Mouse (Mus musculus): ENCODE measurements around the gene Cdh13. TPM values are rescaled to one million over a fixed set of nuclear protein-coding genes. Genes with fewer than 3 reads are reported as not detected.
A peak's percentile ranks its signal among the peaks of the same experiment; 100 is the strongest.

Cdh13 gene
- polyA plus RNA-seq, 1 experiment from 2014 or later: 18.2 TPM

DNA sequence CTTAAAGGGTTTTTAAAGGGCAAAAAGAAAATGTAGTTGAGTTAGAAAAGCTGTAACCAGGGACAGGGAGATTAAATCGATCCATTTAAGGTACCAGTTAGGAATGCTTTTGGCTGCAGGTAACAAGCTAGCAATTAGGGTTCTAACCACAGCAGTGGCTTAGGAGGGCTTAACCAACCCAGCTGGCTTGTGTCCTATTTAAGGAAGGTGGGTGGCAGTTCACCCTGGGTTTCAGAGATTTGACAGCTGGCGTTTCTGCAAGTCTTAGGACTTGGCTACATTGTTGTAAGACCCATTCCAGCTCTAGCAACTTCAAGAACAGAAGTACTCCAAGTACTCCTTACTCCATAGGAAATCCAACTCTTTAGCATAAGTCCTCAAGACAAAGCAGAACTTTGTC is 700.2 kb downstream of the Cdh13 start:
- H3K4me1 ChIP-seq (replicated peaks; ENCODE audit: control insufficient read depth, insufficient read depth, low read length): no peaks in the 10 kb centered on the region
- H3K4me2 ChIP-seq (ENCODE audit: low read length): no peak overlapping the region
- H3K9ac ChIP-seq (ENCODE audit: low read length): no peak overlapping the region
- H3K4me3 ChIP-seq (ENCODE audit: low read depth, low read length): no peak overlapping the region
- no peak for ATAC-seq (replicated peaks; ENCODE audit: low FRiP score, low TSS enrichment, low read depth)
- DNase-seq (ENCODE audit: low spot score): no peak
- no peaks in the 10 kb centered on the region for H3K9me3 ChIP-seq (ENCODE audit: control insufficient read depth, low read length)
- H3K27ac ChIP-seq (ENCODE audit: low read depth): no peak overlapping the region
- 76% methylated on average over 2 of the region's 2 CpGs for WGBS
- H3K27me3 ChIP-seq (replicated peaks; ENCODE audit: control insufficient read depth, insufficient read depth, low read length): no peaks in the 10 kb centered on the region
- no peaks in the 10 kb centered on the region for H3K36me3 ChIP-seq (ENCODE audit: control insufficient read depth, insufficient read depth, low read length)

DNA sequence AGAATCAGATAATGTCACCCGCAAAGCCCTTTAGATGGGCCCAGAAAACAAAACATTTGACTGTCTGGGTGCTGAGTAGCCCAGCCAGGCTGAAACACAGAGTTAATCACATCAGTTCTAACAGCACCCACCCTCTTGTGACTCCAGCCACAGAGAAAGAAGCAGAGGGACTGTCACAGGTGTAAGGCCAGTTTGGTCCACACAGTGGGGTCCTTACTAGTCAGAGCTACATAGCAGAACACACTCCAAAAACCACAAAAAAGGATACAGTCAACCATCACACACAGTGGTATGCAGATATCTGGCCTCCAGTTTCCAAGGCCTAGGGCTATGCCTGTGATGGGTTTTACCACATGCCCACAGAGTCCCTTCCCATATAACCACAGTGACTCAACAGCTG is 703.3 kb downstream of the Cdh13 start:
- Histone ChIP-seq H3K4me3 (ENCODE audit: low read depth, low read length) (no peak overlapping the region), H3K9me3 (ENCODE audit: control insufficient read depth, low read length) (0 out of 2 replicates have a peak, but pooled peaks cover 2% of the 10 kb centered on the region), H3K4me1 (replicated peaks; ENCODE audit: control insufficient read depth, insufficient read depth, low read length) (no peaks in the 10 kb centered on the region), H3K36me3 (ENCODE audit: control insufficient read depth, insufficient read depth, low read length) (no peaks in the 10 kb centered on the region), H3K4me2 (ENCODE audit: low read length) (no peak overlapping the region), H3K27ac (ENCODE audit: low read depth) (no peak overlapping the region), H3K27me3 (replicated peaks; ENCODE audit: control insufficient read depth, insufficient read depth, low read length) (no peaks in the 10 kb centered on the region), H3K9ac (ENCODE audit: low read length) (no peak overlapping the region)
- no peak for ATAC-seq (replicated peaks; ENCODE audit: low FRiP score, low TSS enrichment, low read depth)
- 61% methylated on average over 1 of the region's 1 CpGs for WGBS
- no peak for DNase-seq (ENCODE audit: low spot score)

DNA sequence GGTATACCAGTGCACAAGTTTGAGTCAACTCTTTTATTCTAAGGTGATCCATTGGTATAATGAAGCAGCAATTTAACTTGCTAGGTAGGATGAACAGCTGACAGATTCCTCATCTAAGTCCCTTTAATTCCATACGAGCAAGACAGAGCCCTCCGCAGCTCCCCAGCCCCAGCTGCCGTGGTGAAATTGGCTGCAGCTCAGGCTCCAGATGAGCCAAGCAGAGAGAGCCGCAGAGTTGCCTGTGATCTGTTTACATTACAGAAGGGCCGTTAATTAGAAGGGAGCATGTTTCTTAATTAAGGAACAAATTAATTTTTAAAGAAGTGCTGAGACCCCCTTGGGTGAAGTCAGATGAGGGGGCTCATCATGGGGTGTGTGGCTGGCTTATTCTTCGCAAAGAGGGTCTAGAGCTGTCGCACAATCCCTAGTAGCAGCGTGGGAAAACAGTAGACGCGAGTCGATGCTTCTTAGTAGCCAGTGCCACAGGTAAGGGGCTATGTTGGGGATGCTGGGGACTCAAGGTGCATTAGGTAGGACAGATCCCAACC is 712.2 kb downstream of the Cdh13 start:
- H3K9ac ChIP-seq (ENCODE audit: low read length): no peak overlapping the region
- no peak overlapping the region for H3K27ac ChIP-seq (ENCODE audit: low read depth)
- H3K4me2 ChIP-seq (ENCODE audit: low read length): no peak overlapping the region
- 74% methylated on average over 11 of the region's 11 CpGs for WGBS
- no peaks in the 10 kb centered on the region for H3K27me3 ChIP-seq (replicated peaks; ENCODE audit: control insufficient read depth, insufficient read depth, low read length)
- no peaks in the 10 kb centered on the region for H3K36me3 ChIP-seq (ENCODE audit: control insufficient read depth, insufficient read depth, low read length)
- DNase-seq (ENCODE audit: low spot score) (no peak), ATAC-seq (replicated peaks; ENCODE audit: low FRiP score, low TSS enrichment, low read depth) (no peak)
- no peaks in the 10 kb centered on the region for H3K4me1 ChIP-seq (replicated peaks; ENCODE audit: control insufficient read depth, insufficient read depth, low read length)
- H3K4me3 ChIP-seq (ENCODE audit: low read depth, low read length): no peak overlapping the region
- H3K9me3 ChIP-seq (ENCODE audit: control insufficient read depth, low read length): no peaks in the 10 kb centered on the region

DNA sequence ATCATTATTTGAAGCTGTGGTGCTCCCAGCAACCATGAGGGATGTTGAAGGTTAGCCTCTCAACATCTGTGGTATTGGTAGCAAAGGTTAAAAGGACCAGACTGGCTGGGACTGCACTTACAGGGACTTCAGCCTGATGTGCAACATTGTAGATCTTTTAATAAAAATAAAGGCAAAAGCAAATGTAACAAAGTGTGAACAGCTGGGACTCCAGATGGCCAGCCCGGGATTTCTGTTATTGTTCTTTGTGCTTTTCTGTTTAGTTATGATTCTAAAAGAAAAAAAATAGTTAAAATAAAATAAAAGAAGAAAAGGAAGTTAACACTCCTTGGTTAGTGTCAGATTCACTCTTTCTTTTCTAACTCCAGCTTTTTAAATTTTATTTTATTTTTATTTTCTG is 717.1 kb downstream of the Cdh13 start:
- Histone ChIP-seq H3K9ac (ENCODE audit: low read length) (no peak overlapping the region), H3K27ac (ENCODE audit: low read depth) (no peak overlapping the region), H3K4me2 (ENCODE audit: low read length) (no peak overlapping the region), H3K27me3 (replicated peaks; ENCODE audit: control insufficient read depth, insufficient read depth, low read length) (no peaks in the 10 kb centered on the region), H3K4me1 (replicated peaks; ENCODE audit: control insufficient read depth, insufficient read depth, low read length) (no peaks in the 10 kb centered on the region), H3K4me3 (ENCODE audit: low read depth, low read length) (no peak overlapping the region), H3K9me3 (ENCODE audit: control insufficient read depth, low read length) (no peaks in the 10 kb centered on the region), H3K36me3 (ENCODE audit: control insufficient read depth, insufficient read depth, low read length) (no peaks in the 10 kb centered on the region)
- 69% methylated on average over 1 of the region's 1 CpGs for WGBS
- ATAC-seq (replicated peaks; ENCODE audit: low FRiP score, low TSS enrichment, low read depth) (no peak), DNase-seq (ENCODE audit: low spot score) (no peak)

DNA sequence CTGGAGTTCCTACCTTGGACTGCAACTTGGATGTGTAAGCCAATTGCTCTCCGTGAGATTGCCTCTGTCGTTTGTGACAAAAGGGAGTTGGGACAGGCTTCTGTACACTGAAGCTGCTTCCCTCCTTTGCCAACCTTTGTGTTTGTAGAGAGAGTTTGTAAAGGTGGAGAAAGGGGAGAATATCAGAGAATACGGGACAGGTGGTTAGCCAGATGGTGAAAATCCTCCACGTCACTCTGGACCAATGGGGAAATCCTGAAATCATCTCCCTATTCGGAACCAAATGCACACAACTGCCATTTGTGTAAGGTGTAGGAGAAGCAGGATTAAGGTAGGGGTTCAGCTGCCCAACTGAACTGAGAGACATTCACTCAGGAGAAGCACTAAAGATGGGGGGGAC is 721.3 kb downstream of the Cdh13 start:
- WGBS: 89% methylated on average over 5 of the region's 5 CpGs

DNA sequence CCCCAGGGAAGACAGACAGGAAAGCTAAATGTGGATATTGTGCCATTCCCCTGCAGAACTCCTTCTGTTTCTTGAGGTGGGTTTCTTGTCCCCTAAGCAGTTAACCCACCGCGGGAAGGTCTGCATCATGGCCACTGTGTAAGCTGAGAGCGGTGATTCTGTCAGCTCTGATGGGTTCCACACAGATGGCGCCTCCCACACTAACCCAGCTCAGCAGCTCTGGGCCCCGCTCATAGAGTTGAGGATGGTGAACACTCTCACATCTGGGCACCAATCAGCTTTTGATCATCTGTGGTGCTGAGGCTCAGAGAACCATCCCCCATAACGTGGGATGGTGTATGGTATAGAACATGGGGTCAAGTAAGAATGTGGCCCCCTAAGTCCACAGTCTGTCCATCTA is 735.1 kb downstream of the Cdh13 start:
- ATAC-seq (replicated peaks; ENCODE audit: low FRiP score, low TSS enrichment, low read depth): no peak
- no peaks in the 10 kb centered on the region for H3K36me3 ChIP-seq (ENCODE audit: control insufficient read depth, insufficient read depth, low read length)
- H3K9me3 ChIP-seq (ENCODE audit: control insufficient read depth, low read length): peaks cover under 1% of the 10 kb centered on the region; the same call in 1 of the 2 replicates
- H3K4me3 ChIP-seq (ENCODE audit: low read depth, low read length): no peak overlapping the region
- no peak for DNase-seq (ENCODE audit: low spot score)
- H3K4me2 ChIP-seq (ENCODE audit: low read length): no peak overlapping the region
- no peak overlapping the region for H3K9ac ChIP-seq (ENCODE audit: low read length)
- no peak overlapping the region for H3K27ac ChIP-seq (ENCODE audit: low read depth)
- 78% methylated on average over 6 of the region's 6 CpGs for WGBS
- H3K27me3 ChIP-seq (replicated peaks; ENCODE audit: control insufficient read depth, insufficient read depth, low read length): no peaks in the 10 kb centered on the region
- H3K4me1 ChIP-seq (replicated peaks; ENCODE audit: control insufficient read depth, insufficient read depth, low read length): no peaks in the 10 kb centered on the region

More for the DNA sequence above, 721.3 kb downstream of the Cdh13 start:
- ATAC-seq (replicated peaks; ENCODE audit: low FRiP score, low TSS enrichment, low read depth): no peak
- H3K27me3 ChIP-seq (replicated peaks; ENCODE audit: control insufficient read depth, insufficient read depth, low read length): no peaks in the 10 kb centered on the region
- no peaks in the 10 kb centered on the region for H3K36me3 ChIP-seq (ENCODE audit: control insufficient read depth, insufficient read depth, low read length)
- no peak overlapping the region for H3K9ac ChIP-seq (ENCODE audit: low read length)
- H3K4me1 ChIP-seq (replicated peaks; ENCODE audit: control insufficient read depth, insufficient read depth, low read length): no peaks in the 10 kb centered on the region
- no peak for DNase-seq (ENCODE audit: low spot score)
- no peak overlapping the region for H3K27ac ChIP-seq (ENCODE audit: low read depth)
- no peaks in the 10 kb centered on the region for H3K9me3 ChIP-seq (ENCODE audit: control insufficient read depth, low read length)
- H3K4me3 ChIP-seq (ENCODE audit: low read depth, low read length): no peak overlapping the region
- no peak overlapping the region for H3K4me2 ChIP-seq (ENCODE audit: low read length)

DNA sequence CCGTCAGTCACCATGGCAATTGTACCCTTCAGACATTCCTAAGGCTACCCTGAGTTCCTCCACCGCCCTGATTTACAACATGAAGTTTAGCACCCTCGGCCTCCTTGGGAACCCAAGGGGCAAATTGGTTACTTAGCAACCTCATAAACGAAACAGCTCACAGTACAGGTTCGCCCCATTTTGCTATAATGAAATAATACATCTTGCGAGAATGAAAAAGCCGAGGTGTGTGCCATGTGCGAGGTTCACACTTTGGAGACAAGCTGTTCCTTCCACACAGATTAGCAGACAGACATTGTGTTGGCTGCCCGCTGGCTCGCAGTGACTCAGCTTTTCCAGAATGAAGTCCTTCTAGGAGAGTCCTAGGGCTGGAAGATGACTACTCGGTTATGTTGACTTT is 737.2 kb downstream of the Cdh13 start:
- 36% methylated on average over 11 of the region's 11 CpGs for WGBS
- H3K9me3 ChIP-seq (ENCODE audit: control insufficient read depth, low read length): peaks cover 6% of the 10 kb centered on the region; the same call in 1 of the 2 replicates
- H3K27ac ChIP-seq (ENCODE audit: low read depth): no peak overlapping the region
- no peak for DNase-seq (ENCODE audit: low spot score)
- H3K9ac ChIP-seq (ENCODE audit: low read length): no peak overlapping the region
- ATAC-seq (replicated peaks; ENCODE audit: low FRiP score, low TSS enrichment, low read depth): 0 out of 2 replicates have a peak, but pooled peaks have one; percentile 15
- H3K4me1 ChIP-seq (replicated peaks; ENCODE audit: control insufficient read depth, insufficient read depth, low read length): no peaks in the 10 kb centered on the region
- H3K4me3 ChIP-seq (ENCODE audit: low read depth, low read length): no peak overlapping the region
- no peaks in the 10 kb centered on the region for H3K36me3 ChIP-seq (ENCODE audit: control insufficient read depth, insufficient read depth, low read length)
- no peaks in the 10 kb centered on the region for H3K27me3 ChIP-seq (replicated peaks; ENCODE audit: control insufficient read depth, insufficient read depth, low read length)
- H3K4me2 ChIP-seq (ENCODE audit: low read length): no peak overlapping the region

DNA sequence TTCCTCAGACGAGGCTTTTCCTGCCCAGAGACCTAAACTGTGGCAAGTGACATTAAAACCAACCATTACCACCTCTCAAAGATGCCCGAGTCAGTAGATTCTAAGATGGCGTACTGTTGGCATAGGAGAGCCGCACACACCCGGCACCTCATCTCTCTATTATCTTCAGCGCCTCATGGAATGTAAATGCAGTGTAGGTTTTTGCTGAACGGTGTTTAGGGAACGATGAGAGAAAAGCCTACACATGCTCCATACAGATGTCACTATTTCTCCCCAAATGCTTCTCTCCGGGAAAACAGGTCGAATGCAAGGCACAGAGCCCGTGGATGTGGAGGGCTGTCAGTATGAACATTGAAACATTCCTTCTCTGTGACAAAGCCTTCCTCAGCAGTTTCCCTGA is 737.9 kb downstream of the Cdh13 start:
- Histone ChIP-seq H3K4me3 (ENCODE audit: low read depth, low read length) (no peak overlapping the region), H3K27ac (ENCODE audit: low read depth) (no peak overlapping the region), H3K4me1 (replicated peaks; ENCODE audit: control insufficient read depth, insufficient read depth, low read length) (no peaks in the 10 kb centered on the region), H3K27me3 (replicated peaks; ENCODE audit: control insufficient read depth, insufficient read depth, low read length) (no peaks in the 10 kb centered on the region), H3K9ac (ENCODE audit: low read length) (no peak overlapping the region), H3K36me3 (ENCODE audit: control insufficient read depth, insufficient read depth, low read length) (no peaks in the 10 kb centered on the region), H3K4me2 (ENCODE audit: low read length) (no peak overlapping the region), H3K9me3 (ENCODE audit: control insufficient read depth, low read length) (peaks cover 6% of the 10 kb centered on the region; the same call in 1 of the 2 replicates)
- DNase-seq (ENCODE audit: low spot score) (no peak), ATAC-seq (replicated peaks; ENCODE audit: low FRiP score, low TSS enrichment, low read depth) (no peak)
- 82% methylated on average over 11 of the region's 11 CpGs for WGBS

DNA sequence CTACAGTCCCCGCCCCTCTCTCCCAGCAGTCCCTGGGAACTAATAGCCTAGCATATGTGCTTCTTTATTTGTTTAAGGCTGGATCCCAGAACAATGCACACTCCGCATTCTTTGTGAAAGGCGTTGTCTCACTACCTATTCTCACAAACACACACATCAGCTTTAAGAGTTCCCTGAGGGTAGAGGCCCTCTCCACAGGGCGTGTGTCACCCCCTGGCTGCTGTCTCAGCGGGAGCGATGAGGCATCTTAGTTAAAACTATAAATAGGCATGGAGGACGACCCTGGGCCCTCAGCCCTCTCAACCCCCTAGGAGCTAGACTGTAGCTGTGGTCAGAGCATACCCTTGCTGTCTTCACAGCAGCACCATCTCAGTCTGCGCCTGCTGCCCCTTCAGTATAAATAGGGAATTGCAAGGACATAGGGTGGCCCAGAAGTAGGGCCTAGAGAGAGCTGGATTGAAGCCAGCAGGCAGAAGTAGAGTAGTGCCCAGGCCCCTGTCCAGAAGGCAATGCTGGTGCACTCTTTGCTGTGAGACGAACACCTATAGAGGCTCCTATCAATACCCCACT is 738.9 kb downstream of the Cdh13 start:
- Histone ChIP-seq H3K9me3 (ENCODE audit: control insufficient read depth, low read length) (peaks cover 6% of the 10 kb centered on the region; the same call in 1 of the 2 replicates), H3K27me3 (replicated peaks; ENCODE audit: control insufficient read depth, insufficient read depth, low read length) (no peaks in the 10 kb centered on the region), H3K4me1 (replicated peaks; ENCODE audit: control insufficient read depth, insufficient read depth, low read length) (no peaks in the 10 kb centered on the region), H3K36me3 (ENCODE audit: control insufficient read depth, insufficient read depth, low read length) (no peaks in the 10 kb centered on the region), H3K27ac (ENCODE audit: low read depth) (no peak overlapping the region), H3K4me3 (ENCODE audit: low read depth, low read length) (no peak overlapping the region), H3K9ac (ENCODE audit: low read length) (no peak overlapping the region), H3K4me2 (ENCODE audit: low read length) (no peak overlapping the region)
- ATAC-seq (replicated peaks; ENCODE audit: low FRiP score, low TSS enrichment, low read depth): no peak; the same call in 1 of the 2 replicates
- 66% methylated on average over 9 of the region's 9 CpGs for WGBS
- DNase-seq (ENCODE audit: low spot score): no peak

Measured in intestine, embryonic 14.5 days (tissue).